Mouse (Mus musculus) layer of hippocampus, postnatal 25 days (tissue): ENCODE results near the gene Mast3. TPM values are rescaled to one million over a fixed set of nuclear protein-coding genes. Genes with fewer than 3 reads are reported as not detected.

ENCODE experiments used
- DNase-seq, 2 experiments: peaks; one replicate each; pipeline ENCODE4 v3.0.0; 2022; ENCODE audit warnings: mixed read lengths in 2 of 2, low spot score in 1 of 2; ENCODE audit errors: extremely low spot score in 1 of 2
- total RNA-seq, 2 experiments: library from RNA; stranded (reverse); gene quantifications; 2 replicates each; pipeline ENCODE4 v1.2.3; 2021

The Mast3 gene
- total RNA-seq, 2 experiments from 2014 or later: 411 to 437 TPM

- DNase-seq: no peak
Observed at GRCm38 (mm10) chr8:70807304-70807703, 2.5 kb upstream of the Mast3 start.

- DNase-seq: no peak
Observed at GRCm38 (mm10) chr8:70806541-70806940, 1.7 kb upstream of the Mast3 start.

- peak; percentile 52 to 61 for DNase-seq
Observed at GRCm38 (mm10) chr8:70803761-70804480, 933 bp downstream of the Mast3 start.

- no peak for DNase-seq
Observed at GRCm38 (mm10) chr8:70802786-70803510, 1.9 kb downstream of the Mast3 start.

GRCm38 (mm10) chr8:70801830-70802229 is 3.0 kb downstream of the Mast3 start:
- no peak for DNase-seq

GRCm38 (mm10) chr8:70801156-70801555 is 3.7 kb downstream of the Mast3 start:
- DNase-seq: peak; percentile 60 to 69

- peak in 1 of 2 experiments; percentile 44 for DNase-seq
Observed at GRCm38 (mm10) chr8:70800648-70801047, 4.2 kb downstream of the Mast3 start.

GRCm38 (mm10) chr8:70798281-70798680 is 6.6 kb downstream of the Mast3 start:
- DNase-seq: peak in 1 of 2 experiments; percentile 46

GRCm38 (mm10) chr8:70797081-70798070 is 7.5 kb downstream of the Mast3 start:
- DNase-seq: peak; percentile 71 to 76

GRCm38 (mm10) chr8:70796403-70797080 is 8.3 kb downstream of the Mast3 start:
- DNase-seq: peak in 1 of 2 experiments; percentile 75

- DNase-seq: no peak
Observed at GRCm38 (mm10) chr8:70795370-70795769, 9.5 kb downstream of the Mast3 start.

- DNase-seq: no peak
Observed at GRCm38 (mm10) chr8:70794215-70794614, 10.6 kb downstream of the Mast3 start.

- DNase-seq: peak in 1 of 2 experiments; percentile 49
Observed at GRCm38 (mm10) chr8:70792700-70793099, 12.2 kb downstream of the Mast3 start.

GRCm38 (mm10) chr8:70791975-70792691 is 12.7 kb downstream of the Mast3 start:
- peak; percentile 94 to 96 for DNase-seq

GRCm38 (mm10) chr8:70791294-70791701 is 13.6 kb downstream of the Mast3 start:
- DNase-seq: no peak

- no peak for DNase-seq
Observed at GRCm38 (mm10) chr8:70790846-70791245, 14.0 kb downstream of the Mast3 start.

GRCm38 (mm10) chr8:70789046-70789445 is 15.8 kb downstream of the Mast3 start:
- no peak for DNase-seq

- DNase-seq: no peak
Observed at GRCm38 (mm10) chr8:70787941-70788667, 16.8 kb downstream of the Mast3 start.

- DNase-seq: no peak
Observed at GRCm38 (mm10) chr8:70787051-70787445, 17.8 kb downstream of the Mast3 start.
